Mouse (Mus musculus) T-helper 17 cell (primary cell): ENCODE measurements around the gene B4galt2.

ENCODE experiments used
- in situ Hi-C, 2 experiments: fragments of 300-600 bp; cut with MboI, MseI; formaldehyde crosslinking; loops; 1 replicate in 1 of 2; 2 replicates in 1 of 2; pipeline ENCODE4 v1.15.1; 2025; ENCODE audit warnings: high pct_unique_total_duplicates in 2 of 2

Gene B4galt2

GRCm38 (mm10) chr4:117882701-117883691 lies at the start of gene B4galt2:
B4galt2 (minus strand) TSS chr4:117883487.
- in situ Hi-C loops: no loop called here

GRCm38 (mm10) chr4:117929391-117929881 lies 46.1 kb upstream of the B4galt2 start, which contains the start of gene Artn:
Artn (minus strand) TSS chr4:117929763.
- in situ Hi-C loops: no loop called here

- in situ Hi-C loops: no loop called here
Measured at GRCm38 (mm10) chr4:117928699-117929241, 45.5 kb upstream of the B4galt2 start.

GRCm38 (mm10) chr4:117928234-117928633 lies 44.9 kb upstream of the B4galt2 start:
- in situ Hi-C loops: no loop called here

- in situ Hi-C loops: no loop called here
Measured at GRCm38 (mm10) chr4:117926545-117927482, 43.5 kb upstream of the B4galt2 start.

GRCm38 (mm10) chr4:117924916-117925315 lies 41.6 kb upstream of the B4galt2 start:
- in situ Hi-C loops: no loop called here

GRCm38 (mm10) chr4:117923450-117923849 lies 40.2 kb upstream of the B4galt2 start:
- in situ Hi-C loops: no loop called here

GRCm38 (mm10) chr4:117921358-117921757 lies 38.1 kb upstream of the B4galt2 start:
- in situ Hi-C loops: no loop called here

GRCm38 (mm10) chr4:117918762-117919161 lies 35.5 kb upstream of the B4galt2 start:
- in situ Hi-C loops: loop anchor here in 1 of 2 experiments (10.0 kb wide), 1 partner anchor 516 kb away; the partner anchor contains the start of gene Cdc20

- in situ Hi-C loops: loop anchor here in 1 of 2 experiments (10.0 kb wide), 1 partner anchor 517 kb away; the partner anchor contains the start of gene Cdc20
Measured at GRCm38 (mm10) chr4:117918261-117918660, 35.0 kb upstream of the B4galt2 start.

GRCm38 (mm10) chr4:117917847-117918246 lies 34.6 kb upstream of the B4galt2 start:
- in situ Hi-C loops: loop anchor here in 1 of 2 experiments (10.0 kb wide), 1 partner anchor 517 kb away; the partner anchor contains the start of gene Cdc20

- in situ Hi-C loops: loop anchor here in 1 of 2 experiments (10.0 kb wide), 1 partner anchor 517 kb away; the partner anchor contains the start of gene Cdc20
Measured at GRCm38 (mm10) chr4:117917402-117917801, 34.1 kb upstream of the B4galt2 start.

- in situ Hi-C loops: loop anchor here in 1 of 2 experiments (10.0 kb wide), 1 partner anchor 518 kb away; the partner anchor contains the start of gene Cdc20
Measured at GRCm38 (mm10) chr4:117916386-117916785, 33.1 kb upstream of the B4galt2 start.

GRCm38 (mm10) chr4:117915489-117916105 lies 32.3 kb upstream of the B4galt2 start:
- in situ Hi-C loops: loop anchor here in 1 of 2 experiments (10.0 kb wide), 1 partner anchor 519 kb away; the partner anchor contains the start of gene Cdc20

- in situ Hi-C loops: loop anchor here in 1 of 2 experiments (5.0 to 10.0 kb wide), 3 partner anchors 172 to 520 kb away; partner anchors contain the start of gene Cdc20
Measured at GRCm38 (mm10) chr4:117914591-117915442, 31.5 kb upstream of the B4galt2 start, which contains the start of gene Ipo13. Ipo13 (minus strand) TSS chr4:117914999.

GRCm38 (mm10) chr4:117914031-117914430 lies 30.7 kb upstream of the B4galt2 start:
- in situ Hi-C loops: loop anchor here in 1 of 2 experiments (5.0 to 10.0 kb wide), 3 partner anchors 173 to 521 kb away; partner anchors contain the start of gene Cdc20

GRCm38 (mm10) chr4:117913421-117913820 lies 30.1 kb upstream of the B4galt2 start:
- in situ Hi-C loops: loop anchor here in 1 of 2 experiments (5.0 to 10.0 kb wide), 3 partner anchors 174 to 521 kb away; partner anchors contain the start of gene Cdc20

GRCm38 (mm10) chr4:117912685-117913273 lies 29.5 kb upstream of the B4galt2 start:
- in situ Hi-C loops: loop anchor here in 1 of 2 experiments (5.0 to 10.0 kb wide), 3 partner anchors 175 to 522 kb away; partner anchors contain the start of gene Cdc20
